Mouse (Mus musculus) hindbrain, embryonic 12.5 days (tissue): ENCODE data around the gene Gp1ba. TPM values are rescaled to one million over a fixed set of nuclear protein-coding genes. Genes with fewer than 3 reads are reported as not detected.

Source experiments
- ATAC-seq: fragments of 200-750 bp; cut with Nextera tagmentation; 2 replicates; pipeline ENCODE4 v1.8.0; 2017; ENCODE audit warnings: moderate TSS enrichment; ENCODE audit not compliant: low FRiP score
- H3K27ac ChIP-seq: fragments of 300-500 bp; sonication (generic); 2 replicates; pipeline ENCODE4 v1.5.1; 2016; ENCODE audit warnings: mild to moderate bottlenecking
- H3K27me3 ChIP-seq: fragments of 300-500 bp; sonication (generic); 2 replicates; pipeline ENCODE4 v1.6.1; 2016; ENCODE audit warnings: mild to moderate bottlenecking
- H3K36me3 ChIP-seq: fragments of 300-500 bp; sonication (generic); 2 replicates; pipeline ENCODE4 v1.6.1; 2016; ENCODE audit warnings: mild to moderate bottlenecking
- H3K4me1 ChIP-seq: fragments of 300-500 bp; sonication (generic); 2 replicates; pipeline ENCODE4 v1.6.1; 2016
- H3K4me2 ChIP-seq: fragments of 300-500 bp; sonication (generic); replicated peaks from 2 replicates; pipeline ENCODE4 v1.6.1; 2016; ENCODE audit warnings: mild to moderate bottlenecking
- H3K4me3 ChIP-seq: fragments of 300-500 bp; sonication (generic); 2 replicates; pipeline ENCODE4 v1.5.1; 2016; ENCODE audit warnings: mild to moderate bottlenecking
- H3K9ac ChIP-seq: fragments of 300-500 bp; sonication (generic); 2 replicates; pipeline ENCODE4 v1.6.1; 2016; ENCODE audit warnings: mild to moderate bottlenecking, moderate library complexity
- H3K9me3 ChIP-seq: fragments of 300-500 bp; sonication (generic); replicated peaks from 2 replicates; pipeline ENCODE4 v1.6.1; 2016; ENCODE audit warnings: mild to moderate bottlenecking
- WGBS: fragments of 180-500 bp; shearing (Covaris S2); methylation state at CpG from one replicate; pipeline ENCODE4 v1.1.7; 2016; 5-methylcytosine and 5-hydroxymethylcytosine counted together
- polyA plus RNA-seq: library from polyadenylated mRNA; unstranded; fragments of >200 nt; fragmentation: Nextera tagmentation; extraction: Ambion mirVana; gene quantifications from 2 replicates; pipeline ENCODE4 v1.2.1, GENCODE M21; 2016

Gp1ba gene
- polyA plus RNA-seq = 0.10 and 0.38 TPM in 2 replicates

DNA sequence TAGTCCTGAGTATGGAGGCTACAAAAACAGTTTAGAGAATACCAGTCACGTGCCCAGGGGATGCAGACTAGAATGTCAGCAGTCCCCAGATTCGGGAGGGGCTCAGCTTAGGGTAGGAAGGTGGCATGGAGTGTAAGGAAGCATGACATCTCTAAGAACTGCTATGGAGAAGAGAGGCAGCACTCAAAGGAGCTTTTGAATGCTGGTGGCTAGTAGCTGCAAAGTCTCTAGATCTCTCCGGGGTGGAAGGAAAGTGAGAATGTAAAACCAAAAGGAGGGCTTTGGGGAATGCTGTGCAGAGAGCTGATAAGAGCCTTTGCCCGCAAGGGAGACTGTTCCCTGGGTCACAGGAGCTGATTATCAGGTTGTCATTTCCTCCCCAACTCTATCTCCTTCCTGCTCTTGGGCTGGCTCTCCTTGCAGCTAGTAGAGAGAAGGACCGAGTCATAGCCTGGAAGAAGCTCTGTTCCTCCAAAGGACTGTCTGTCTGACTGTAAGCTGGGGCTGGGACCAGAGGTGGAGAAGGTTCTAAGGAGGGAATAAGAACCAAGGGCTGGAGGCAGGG is at the start of gene Gp1ba:
Gene Gp1ba (plus strand): TSS at position 409 of the 565 bp plus-strand sequence.
- WGBS = 49% methylated on average over 5 of the region's 5 CpGs
- no peak within 1 kb of the TSS for H3K4me2 ChIP-seq
- H3K4me1 ChIP-seq = no peaks in the 10 kb centered on the region
- H3K9me3 ChIP-seq = no peaks in the 10 kb centered on the region
- H3K4me3 ChIP-seq = no peak within 1 kb of the TSS
- H3K36me3 ChIP-seq = peaks cover 6% of the 10 kb centered on the region
- ATAC-seq = no peak
- no peak within 1 kb of the TSS for H3K27ac ChIP-seq
- H3K27me3 ChIP-seq = no peaks in the 10 kb centered on the region
- H3K9ac ChIP-seq = no peak within 1 kb of the TSS

DNA sequence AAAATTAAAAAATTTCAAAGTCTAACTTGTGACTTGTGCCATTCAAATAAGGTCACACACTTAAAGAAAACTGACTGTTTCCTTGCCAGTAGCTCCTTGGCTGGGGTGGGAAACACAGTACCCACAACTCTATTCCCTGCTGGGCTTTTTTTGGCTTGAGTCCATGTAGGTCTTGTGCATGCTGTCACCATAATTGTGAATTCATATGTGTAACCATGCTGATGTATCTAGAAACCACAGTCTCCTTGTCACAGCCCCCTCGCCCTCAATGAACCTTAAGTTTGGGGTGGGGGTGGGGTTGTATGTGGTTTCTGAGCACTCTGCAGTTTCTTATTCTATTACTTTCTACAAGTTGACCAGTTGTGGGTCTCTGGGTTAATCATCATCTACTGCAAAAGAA is 47.2 kb upstream of the Gp1ba start:
- no peak for ATAC-seq
- Histone ChIP-seq H3K4me3 (no peak overlapping the region), H3K9me3 (no peaks in the 10 kb centered on the region), H3K4me2 (no peak overlapping the region), H3K27ac (no peak overlapping the region), H3K9ac (no peak overlapping the region), H3K27me3 (no peaks in the 10 kb centered on the region), H3K36me3 (no peaks in the 10 kb centered on the region), H3K4me1 (peaks cover 14% of the 10 kb centered on the region)
- 79% methylated on average over 1 of the region's 1 CpGs for WGBS

GRCm38 (mm10) chr11:70594253-70594989 is 44.5 kb upstream of the Gp1ba start:
- ATAC-seq = no peak
- H3K9me3 ChIP-seq = no peaks in the 10 kb centered on the region
- 87% methylated on average over 15 of the region's 15 CpGs for WGBS
- H3K4me1 ChIP-seq = peaks cover 15% of the 10 kb centered on the region
- H3K36me3 ChIP-seq = peaks cover 18% of the 10 kb centered on the region
- no peaks in the 10 kb centered on the region for H3K27me3 ChIP-seq
- H3K9ac ChIP-seq = no peak overlapping the region
- no peak overlapping the region for H3K4me2 ChIP-seq
- no peak overlapping the region for H3K27ac ChIP-seq
- no peak overlapping the region for H3K4me3 ChIP-seq

DNA sequence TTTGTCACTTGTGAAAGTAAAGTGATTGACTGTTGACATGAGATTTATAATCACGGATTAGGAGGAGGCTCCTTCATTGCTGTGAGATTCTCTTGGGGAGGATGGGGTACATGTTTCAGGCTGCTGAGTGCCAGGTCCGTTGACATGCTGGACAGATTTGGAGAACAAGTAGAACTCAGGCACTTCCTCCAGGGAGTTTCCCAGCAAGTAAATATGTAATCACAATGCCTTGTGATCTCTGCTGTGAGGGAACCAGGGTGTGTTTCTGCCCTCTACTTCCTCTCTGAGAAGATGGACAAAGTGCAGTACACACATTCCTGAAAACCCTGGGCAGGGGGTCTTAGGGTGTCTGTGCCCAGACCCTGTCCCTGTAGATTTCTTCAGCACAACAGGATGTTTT is 43.3 kb upstream of the Gp1ba start:
- 0 out of 2 replicates have a peak overlapping the region, but pooled peaks have one; percentile 23 for H3K27ac ChIP-seq
- 75% methylated on average over 2 of the region's 2 CpGs for WGBS
- no peaks in the 10 kb centered on the region for H3K9me3 ChIP-seq
- H3K36me3 ChIP-seq = peaks cover 24% of the 10 kb centered on the region
- H3K27me3 ChIP-seq = no peaks in the 10 kb centered on the region
- ATAC-seq = no peak
- H3K4me2 ChIP-seq = no peak overlapping the region
- no peak overlapping the region for H3K4me3 ChIP-seq
- H3K9ac ChIP-seq = no peak overlapping the region
- H3K4me1 ChIP-seq = peaks cover 15% of the 10 kb centered on the region

DNA sequence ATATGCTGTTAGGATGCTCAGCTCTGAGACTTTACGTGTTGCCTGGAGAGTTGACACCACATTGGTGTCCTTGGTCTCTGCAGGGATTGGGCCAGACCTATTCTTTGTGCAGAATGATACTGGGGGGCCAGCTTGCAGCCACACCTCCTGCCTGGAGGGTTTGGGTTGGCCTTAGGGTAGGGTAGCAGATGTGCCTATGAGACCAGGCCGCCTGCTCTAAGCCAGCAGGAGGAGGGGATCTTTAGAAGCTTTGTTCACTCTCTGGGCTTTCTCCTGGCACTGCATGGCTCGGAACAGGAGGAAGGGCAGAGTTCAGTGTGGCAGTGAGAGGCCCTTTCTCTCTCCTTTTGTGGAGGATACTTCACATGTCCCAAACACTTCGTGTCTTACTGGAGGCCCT is 42.8 kb upstream of the Gp1ba start:
- H3K4me3 ChIP-seq = no peak overlapping the region
- H3K27me3 ChIP-seq = no peaks in the 10 kb centered on the region
- H3K27ac ChIP-seq = 0 out of 2 replicates have a peak overlapping the region, but pooled peaks have one; percentile 23
- H3K4me1 ChIP-seq = peaks cover 15% of the 10 kb centered on the region
- 50% methylated on average over 4 of the region's 4 CpGs for WGBS
- no peak overlapping the region for H3K9ac ChIP-seq
- no peak for ATAC-seq
- no peak overlapping the region for H3K4me2 ChIP-seq
- no peaks in the 10 kb centered on the region for H3K9me3 ChIP-seq
- H3K36me3 ChIP-seq = peaks cover 24% of the 10 kb centered on the region

- Histone ChIP-seq H3K9ac (no peak overlapping the region), H3K4me1 (peaks cover 13% of the 10 kb centered on the region)
- 76% methylated on average over 6 of the region's 6 CpGs for WGBS
Measured at GRCm38 (mm10) chr11:70597301-70597700, 41.6 kb upstream of the Gp1ba start.

GRCm38 (mm10) chr11:70598451-70598953 is 40.4 kb upstream of the Gp1ba start:
- Histone ChIP-seq H3K4me3 (no peak overlapping the region), H3K9ac (no peak overlapping the region), H3K4me2 (no peak overlapping the region), H3K36me3 (peaks cover 33% of the 10 kb centered on the region), H3K4me1 (peaks cover 13% of the 10 kb centered on the region), H3K27ac (no peak overlapping the region), H3K9me3 (no peaks in the 10 kb centered on the region), H3K27me3 (no peaks in the 10 kb centered on the region)
- WGBS = 90% methylated on average over 9 of the region's 9 CpGs
- no peak for ATAC-seq

More at GRCm38 (mm10) chr11:70597301-70597700, 41.6 kb upstream of the Gp1ba start:
- H3K27ac ChIP-seq = no peak overlapping the region
- no peaks in the 10 kb centered on the region for H3K27me3 ChIP-seq
- no peak overlapping the region for H3K4me2 ChIP-seq
- no peaks in the 10 kb centered on the region for H3K9me3 ChIP-seq
- ATAC-seq = no peak
- no peak overlapping the region for H3K4me3 ChIP-seq
- peaks cover 30% of the 10 kb centered on the region for H3K36me3 ChIP-seq

GRCm38 (mm10) chr11:70605024-70605566 is 33.8 kb upstream of the Gp1ba start:
- no peak overlapping the region for H3K9ac ChIP-seq
- H3K9me3 ChIP-seq = no peaks in the 10 kb centered on the region
- no peak overlapping the region for H3K4me2 ChIP-seq
- no peaks in the 10 kb centered on the region for H3K4me1 ChIP-seq
- H3K27ac ChIP-seq = no peak overlapping the region
- WGBS = 60% methylated on average over 14 of the region's 14 CpGs
- ATAC-seq = no peak
- H3K36me3 ChIP-seq = peaks cover 73% of the 10 kb centered on the region
- no peaks in the 10 kb centered on the region for H3K27me3 ChIP-seq
- no peak overlapping the region for H3K4me3 ChIP-seq

GRCm38 (mm10) chr11:70606717-70607116 is 32.2 kb upstream of the Gp1ba start:
- H3K4me1 ChIP-seq = no peaks in the 10 kb centered on the region
- no peaks in the 10 kb centered on the region for H3K27me3 ChIP-seq
- WGBS = 78% methylated on average over 11 of the region's 12 CpGs
- H3K27ac ChIP-seq = no peak overlapping the region; the same call in 1 of the 2 replicates
- no peak overlapping the region for H3K4me3 ChIP-seq
- peaks cover 89% of the 10 kb centered on the region for H3K36me3 ChIP-seq
- no peaks in the 10 kb centered on the region for H3K9me3 ChIP-seq
- no peak for ATAC-seq
- no peak overlapping the region for H3K4me2 ChIP-seq
- H3K9ac ChIP-seq = no peak overlapping the region

GRCm38 (mm10) chr11:70607611-70608010 is 31.3 kb upstream of the Gp1ba start:
- no peak for ATAC-seq
- Histone ChIP-seq H3K4me2 (no peak overlapping the region), H3K9me3 (no peaks in the 10 kb centered on the region), H3K36me3 (peaks cover 91% of the 10 kb centered on the region), H3K9ac (no peak overlapping the region), H3K4me1 (no peaks in the 10 kb centered on the region), H3K27ac (no peak overlapping the region), H3K4me3 (no peak overlapping the region), H3K27me3 (no peaks in the 10 kb centered on the region)
- 95% methylated on average over 9 of the region's 9 CpGs for WGBS

DNA sequence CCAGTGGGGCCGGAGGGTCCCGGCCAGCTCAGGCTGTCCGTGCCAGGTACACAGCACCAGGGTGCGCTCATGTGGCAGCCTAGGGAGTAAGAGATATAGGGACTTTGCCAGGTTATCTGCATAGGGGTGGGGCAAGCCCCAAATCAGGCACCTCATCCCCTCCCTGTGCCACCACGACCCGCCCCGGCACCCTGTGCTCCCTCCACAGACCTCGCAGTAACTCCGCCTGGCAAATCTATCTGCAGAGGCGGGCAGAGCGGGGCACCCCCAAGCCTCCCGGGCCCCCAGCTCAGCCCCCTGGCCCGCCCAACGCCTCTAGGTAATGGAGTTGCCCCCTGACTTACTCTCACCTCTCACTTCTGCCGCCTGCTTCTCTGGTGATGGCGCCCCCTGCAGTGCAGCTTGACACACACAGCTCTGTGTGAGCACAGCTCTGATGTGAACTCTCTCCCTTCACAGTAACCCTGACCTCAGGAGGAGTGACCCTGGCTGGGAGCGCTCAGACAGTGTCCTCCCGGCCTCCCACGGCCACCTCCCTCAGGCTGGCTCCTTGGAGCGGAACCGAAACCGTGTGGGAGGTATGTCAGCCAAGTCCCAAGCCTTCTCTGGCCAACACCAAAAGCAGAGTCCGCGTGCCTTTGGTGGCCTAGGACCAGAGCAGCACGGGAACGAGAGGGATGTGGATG is 30.4 kb upstream of the Gp1ba start:
- ATAC-seq = no peak
- WGBS = 84% methylated on average over 26 of the region's 26 CpGs
- Histone ChIP-seq H3K4me3 (no peak overlapping the region), H3K4me1 (no peaks in the 10 kb centered on the region), H3K27me3 (no peaks in the 10 kb centered on the region), H3K27ac (no peak overlapping the region), H3K4me2 (no peak overlapping the region), H3K36me3 (peaks cover 96% of the 10 kb centered on the region), H3K9ac (no peak overlapping the region), H3K9me3 (no peaks in the 10 kb centered on the region)

DNA sequence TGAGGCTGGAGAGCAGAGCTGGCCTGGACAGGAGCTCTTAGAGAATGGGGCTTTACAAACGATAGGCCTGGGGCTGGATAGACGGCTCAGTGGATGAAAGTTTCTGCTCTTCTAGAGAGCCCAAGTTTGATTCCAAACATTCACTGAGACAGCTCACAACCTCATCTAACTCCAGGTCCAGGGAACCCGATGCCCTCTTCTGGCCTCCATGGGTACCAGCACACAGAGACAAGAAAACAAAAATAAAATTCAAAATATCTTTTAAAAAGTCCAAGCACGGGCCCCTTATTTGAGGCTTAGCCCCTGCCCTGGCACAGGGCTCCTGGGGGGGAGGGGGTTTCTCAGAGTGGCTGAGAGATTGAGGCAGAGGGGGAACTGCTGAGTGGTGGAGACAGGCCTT is 28.2 kb upstream of the Gp1ba start:
- peaks cover 9% of the 10 kb centered on the region for H3K4me1 ChIP-seq
- ATAC-seq = no peak
- H3K9ac ChIP-seq = no peak overlapping the region
- no peaks in the 10 kb centered on the region for H3K9me3 ChIP-seq
- peaks cover 80% of the 10 kb centered on the region for H3K36me3 ChIP-seq
- 91% methylated on average over 4 of the region's 4 CpGs for WGBS
- H3K4me2 ChIP-seq = no peak overlapping the region
- H3K4me3 ChIP-seq = no peak overlapping the region
- H3K27me3 ChIP-seq = peaks cover 6% of the 10 kb centered on the region; the same call in 1 of the 2 replicates
- H3K27ac ChIP-seq = no peak overlapping the region
